Mouse (Mus musculus) midbrain, embryonic 14.5 days (tissue): ENCODE measurements around the gene Ccdc6. TPM values are rescaled to one million over a fixed set of nuclear protein-coding genes. Genes with fewer than 3 reads are reported as not detected.

Experiments
- ATAC-seq: fragments of 200-750 bp; cut with Nextera tagmentation; 2 replicates; pipeline ENCODE4 v1.8.0; 2017; ENCODE audit warnings: moderate number of reproducible peaks, moderate library complexity; ENCODE audit not compliant: low FRiP score, low TSS enrichment
- DNase-seq: peaks from one replicate; pipeline ENCODE4 v3.0.0-alpha.2; 2015
- H3K27ac ChIP-seq: fragments of 300-500 bp; sonication (generic); replicated peaks from 2 replicates; pipeline ENCODE4 v1.5.1; 2014; ENCODE audit warnings: mild to moderate bottlenecking, low read depth, low read length, moderate library complexity
- H3K27me3 ChIP-seq: fragments of 300-500 bp; sonication (generic); 2 replicates; pipeline ENCODE4 v1.6.1; 2014; ENCODE audit warnings: low read length, control low read depth, mixed read lengths; ENCODE audit not compliant: control insufficient read depth, insufficient read depth
- H3K36me3 ChIP-seq: fragments of 300-500 bp; sonication (generic); 2 replicates; pipeline ENCODE4 v1.6.1; 2014; ENCODE audit warnings: low read length, control low read depth; ENCODE audit not compliant: control insufficient read depth, insufficient read depth
- H3K4me1 ChIP-seq: fragments of 300-500 bp; sonication (generic); 2 replicates; pipeline ENCODE4 v1.6.1; 2014; ENCODE audit warnings: mild to moderate bottlenecking, antibody characterized with exemption, low read length, control low read depth; ENCODE audit not compliant: control insufficient read depth, insufficient read depth
- H3K4me2 ChIP-seq: fragments of 300-500 bp; sonication (generic); 2 replicates; pipeline ENCODE4 v1.6.1; 2014; ENCODE audit warnings: mild to moderate bottlenecking, low read length, moderate library complexity
- H3K4me3 ChIP-seq: fragments of 300-500 bp; sonication (generic); replicated peaks from 2 replicates; pipeline ENCODE4 v1.5.1; 2014; ENCODE audit warnings: low read depth, low read length
- H3K9ac ChIP-seq: fragments of 300-500 bp; sonication (generic); replicated peaks from 2 replicates; pipeline ENCODE4 v1.6.1; 2014; ENCODE audit warnings: mild to moderate bottlenecking, low read length, moderate library complexity
- H3K9me3 ChIP-seq: fragments of 300-500 bp; sonication (generic); 2 replicates; pipeline ENCODE4 v1.6.1; 2016; ENCODE audit warnings: low read length, control low read depth, mixed read lengths; ENCODE audit not compliant: control insufficient read depth
- whole genome bisulfite sequencing: fragments of 180-500 bp; shearing (Covaris S2); extraction: QIAGEN DNeasy Blood & Tissue Kit; methylation state at CpG from one replicate; pipeline ENCODE4 v1.1.7; 2014; 5-methylcytosine and 5-hydroxymethylcytosine counted together
- polyA plus RNA-seq: library from polyadenylated mRNA; unstranded; fragments of >200 nt; fragmentation: Nextera tagmentation; extraction: Ambion mirVana; gene quantifications from 2 replicates; pipeline ENCODE4 v1.2.1, GENCODE M21; 2014

The Ccdc6 gene
- polyA plus RNA-seq: 34.9 and 39.7 TPM in 2 replicates

- H3K27me3 ChIP-seq: no peaks in the 10 kb centered on the region
- under 1% methylated on average over 37 of the region's 77 CpGs for WGBS
- DNase-seq (peak; percentile 95), ATAC-seq (peak; percentile 88)
- peak within 1 kb of the TSS; percentile 91 for H3K4me3 ChIP-seq
- peaks cover 30% of the 10 kb centered on the region for H3K4me1 ChIP-seq
- peak within 1 kb of the TSS; percentile 87 for H3K27ac ChIP-seq
- peak within 1 kb of the TSS; percentile 92 for H3K9ac ChIP-seq
- no peaks in the 10 kb centered on the region for H3K9me3 ChIP-seq
- H3K4me2 ChIP-seq: peak within 1 kb of the TSS; percentile 85
- no peaks in the 10 kb centered on the region for H3K36me3 ChIP-seq
Observed at GRCm38 (mm10) chr10:70096366-70097188, at the start of gene Ccdc6. TSS of gene Ccdc6 (plus strand) at chr10:70097121.

DNA sequence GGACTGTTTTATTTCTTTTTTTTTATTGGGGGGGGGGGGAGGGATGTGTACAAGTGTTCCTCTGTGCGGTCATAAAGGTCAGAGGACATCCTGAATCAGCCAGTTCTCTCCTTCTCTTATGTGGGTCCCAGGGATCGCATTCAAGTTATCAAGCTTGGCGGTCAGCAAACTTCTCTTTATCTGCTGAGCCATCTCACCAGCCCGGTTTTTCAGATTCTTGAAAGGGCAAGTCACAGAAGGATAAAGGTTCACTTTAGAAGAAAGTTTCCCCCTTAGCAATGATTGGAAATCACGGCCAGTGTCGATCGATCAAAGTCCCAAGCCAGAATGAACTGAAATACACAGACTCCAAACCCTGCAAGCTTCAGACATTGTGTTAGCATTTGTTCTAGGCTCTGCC, 47.1 kb upstream of the Ccdc6 start:
- Histone ChIP-seq H3K4me2 (no peak overlapping the region), H3K27ac (no peak overlapping the region), H3K4me1 (no peaks in the 10 kb centered on the region), H3K9me3 (no peaks in the 10 kb centered on the region), H3K9ac (no peak overlapping the region), H3K27me3 (no peaks in the 10 kb centered on the region), H3K4me3 (no peak overlapping the region), H3K36me3 (no peaks in the 10 kb centered on the region)
- ATAC-seq (no peak), DNase-seq (no peak)
- 88% methylated on average over 7 of the region's 7 CpGs for WGBS

DNA sequence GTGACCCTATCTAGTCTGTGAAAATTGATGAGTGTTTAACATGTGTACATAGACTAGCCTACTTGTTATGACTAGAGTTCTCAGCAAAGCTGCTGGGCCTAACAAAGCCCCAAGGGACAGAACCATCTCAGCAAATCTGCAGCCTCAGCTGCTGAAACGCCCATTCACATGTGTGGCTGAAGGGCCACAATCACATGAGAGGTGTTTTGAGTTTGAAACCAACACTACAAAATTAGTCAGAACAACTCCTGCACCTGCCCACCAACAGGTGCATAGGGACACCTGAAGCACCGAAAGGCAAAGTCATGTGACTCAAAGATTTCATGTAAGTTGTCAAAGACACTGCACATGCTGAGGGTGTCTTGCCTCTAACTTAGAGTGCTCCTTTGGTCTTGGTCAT, 41.6 kb upstream of the Ccdc6 start:
- no peak overlapping the region for H3K9ac ChIP-seq
- ATAC-seq: no peak

GRCm38 (mm10) chr10:70057064-70057463, 39.9 kb upstream of the Ccdc6 start:
- ATAC-seq (no peak), DNase-seq (no peak)
- no peaks in the 10 kb centered on the region for H3K27me3 ChIP-seq
- no peak overlapping the region for H3K9ac ChIP-seq
- H3K4me1 ChIP-seq: no peaks in the 10 kb centered on the region
- H3K4me3 ChIP-seq: no peak overlapping the region
- H3K36me3 ChIP-seq: no peaks in the 10 kb centered on the region
- H3K27ac ChIP-seq: no peak overlapping the region
- 91% methylated on average over 3 of the region's 3 CpGs for WGBS
- no peak overlapping the region for H3K4me2 ChIP-seq
- H3K9me3 ChIP-seq: no peaks in the 10 kb centered on the region

More for the DNA sequence above, 41.6 kb upstream of the Ccdc6 start:
- Histone ChIP-seq H3K4me2 (no peak overlapping the region), H3K4me3 (no peak overlapping the region), H3K36me3 (no peaks in the 10 kb centered on the region), H3K9me3 (no peaks in the 10 kb centered on the region), H3K27ac (no peak overlapping the region), H3K27me3 (no peaks in the 10 kb centered on the region), H3K4me1 (no peaks in the 10 kb centered on the region)
- no peak for DNase-seq
- 90% methylated on average over 2 of the region's 2 CpGs for WGBS

DNA sequence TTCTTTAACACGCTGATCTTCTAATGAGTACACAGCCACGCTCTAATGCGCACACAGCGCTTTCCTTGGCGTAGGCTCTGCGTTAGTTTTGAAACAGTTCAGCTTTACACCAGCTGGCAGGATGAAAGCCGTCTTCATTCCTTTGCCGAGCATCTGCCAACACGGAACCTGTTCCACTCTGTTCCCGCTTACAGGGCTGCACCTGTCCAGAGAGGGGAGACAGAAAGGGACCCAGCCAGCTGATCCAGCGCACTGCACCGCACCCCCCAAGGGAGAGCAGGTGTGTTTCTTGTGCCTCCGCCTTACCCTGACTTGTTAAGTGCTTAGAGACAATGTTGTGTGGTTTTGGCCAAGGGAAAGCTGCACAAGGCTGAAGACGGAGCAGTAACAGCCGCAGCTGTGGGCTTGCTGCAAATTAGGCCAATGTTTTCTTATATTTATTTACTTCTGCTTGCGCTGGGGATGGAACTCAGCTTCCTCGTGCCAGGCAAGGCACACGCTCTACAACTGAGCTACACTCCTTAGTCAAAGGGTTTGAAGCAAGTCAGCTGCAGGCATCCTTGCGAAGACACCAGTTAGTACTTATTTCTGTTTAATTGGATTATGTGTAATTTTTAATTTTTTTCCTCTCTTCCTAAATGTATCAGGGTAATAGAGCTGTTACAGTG, 36.8 kb upstream of the Ccdc6 start:
- H3K4me1 ChIP-seq: no peaks in the 10 kb centered on the region
- 71% methylated on average over 19 of the region's 19 CpGs for WGBS
- no peak overlapping the region for H3K4me2 ChIP-seq
- no peak overlapping the region for H3K9ac ChIP-seq
- DNase-seq (peak; percentile 37), ATAC-seq (no peak)
- no peaks in the 10 kb centered on the region for H3K36me3 ChIP-seq
- no peaks in the 10 kb centered on the region for H3K9me3 ChIP-seq
- no peak overlapping the region for H3K27ac ChIP-seq
- no peaks in the 10 kb centered on the region for H3K27me3 ChIP-seq
- H3K4me3 ChIP-seq: no peak overlapping the region

GRCm38 (mm10) chr10:70060689-70061081, 36.2 kb upstream of the Ccdc6 start:
- H3K4me3 ChIP-seq: no peak overlapping the region
- no peaks in the 10 kb centered on the region for H3K27me3 ChIP-seq
- H3K4me2 ChIP-seq: no peak overlapping the region
- no peak overlapping the region for H3K27ac ChIP-seq
- no peaks in the 10 kb centered on the region for H3K4me1 ChIP-seq
- H3K9ac ChIP-seq: no peak overlapping the region
- DNase-seq (peak; percentile 40), ATAC-seq (no peak)
- no peaks in the 10 kb centered on the region for H3K36me3 ChIP-seq
- 37% methylated on average over 10 of the region's 10 CpGs for WGBS
- no peaks in the 10 kb centered on the region for H3K9me3 ChIP-seq

DNA sequence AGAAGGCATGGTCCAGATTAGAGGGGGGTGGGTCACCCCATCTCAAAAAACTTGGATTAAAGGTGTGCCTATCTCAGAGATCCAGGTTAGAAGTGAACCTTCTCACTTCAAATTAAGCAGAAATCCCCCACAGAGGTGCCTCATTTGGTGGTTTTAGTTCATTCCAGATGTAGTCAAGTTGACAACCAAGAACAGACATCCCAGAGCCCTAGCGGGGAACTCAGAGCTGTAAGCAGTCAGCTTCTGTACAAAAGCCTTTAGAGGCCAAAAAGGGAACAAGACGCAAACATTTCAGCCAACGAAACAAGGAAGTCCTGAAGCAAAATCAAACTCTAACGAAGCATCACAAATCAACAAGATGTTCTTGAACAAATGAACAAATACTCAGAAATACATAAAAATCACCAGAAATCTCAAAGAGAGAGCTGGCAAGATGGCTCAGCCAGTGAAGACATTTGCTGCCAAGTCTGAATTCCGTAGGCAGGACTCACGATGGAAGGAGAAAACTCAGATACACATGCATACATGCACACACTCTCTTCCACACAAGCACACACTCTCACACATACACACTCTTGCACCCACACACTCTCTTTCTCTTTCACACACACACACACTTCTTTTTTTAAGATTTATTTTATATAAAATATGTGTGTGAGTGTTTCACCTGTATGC, 32.9 kb upstream of the Ccdc6 start:
- DNase-seq (no peak), ATAC-seq (no peak)
- H3K27me3 ChIP-seq: no peaks in the 10 kb centered on the region
- H3K4me1 ChIP-seq: no peaks in the 10 kb centered on the region
- 95% methylated on average over 6 of the region's 6 CpGs for WGBS
- H3K4me3 ChIP-seq: no peak overlapping the region
- no peak overlapping the region for H3K27ac ChIP-seq
- H3K36me3 ChIP-seq: no peaks in the 10 kb centered on the region
- H3K9ac ChIP-seq: no peak overlapping the region
- H3K4me2 ChIP-seq: no peak overlapping the region
- no peaks in the 10 kb centered on the region for H3K9me3 ChIP-seq

- Histone ChIP-seq H3K4me2 (no peak overlapping the region), H3K9me3 (no peaks in the 10 kb centered on the region), H3K4me1 (no peaks in the 10 kb centered on the region), H3K27ac (no peak overlapping the region), H3K36me3 (no peaks in the 10 kb centered on the region), H3K9ac (no peak overlapping the region), H3K4me3 (no peak overlapping the region), H3K27me3 (no peaks in the 10 kb centered on the region)
- 86% methylated on average over 3 of the region's 3 CpGs for WGBS
- DNase-seq (peak; percentile 6), ATAC-seq (no peak)
Observed at GRCm38 (mm10) chr10:70065191-70065590, 31.7 kb upstream of the Ccdc6 start.
